Mouse (Mus musculus): ENCODE measurements around the gene Shank2. TPM values are rescaled to one million over a fixed set of nuclear protein-coding genes. Genes with fewer than 3 reads are reported as not detected.
A peak's percentile ranks its signal among the peaks of the same experiment; 100 is the strongest.

Gene Shank2
- polyA plus RNA-seq, 1 experiment from 2014 or later = 3.3 TPM

DNA sequence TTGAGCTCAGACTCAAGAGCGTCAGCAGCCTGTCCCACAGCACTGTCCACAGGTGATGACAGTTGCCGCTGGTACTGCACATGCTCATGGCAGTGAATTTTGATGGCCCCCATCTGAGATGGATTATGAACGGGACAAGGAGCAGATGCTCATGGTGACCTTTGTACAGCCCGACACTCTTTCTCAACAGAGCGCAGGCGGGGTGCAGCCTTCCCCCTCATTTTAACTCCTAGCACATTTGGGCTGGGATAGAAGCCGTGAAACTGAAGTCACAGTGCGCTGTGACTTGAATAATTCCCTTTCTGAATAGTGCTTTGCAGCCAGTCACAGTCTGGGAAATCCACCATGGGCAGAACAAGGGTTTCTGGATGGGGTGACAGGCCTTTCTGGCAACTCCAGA, 152.0 kb downstream of the Shank2 start:
- H3K4me2 ChIP-seq (replicated peaks) = no peak overlapping the region
- WGBS = 46% methylated on average over 8 of the region's 8 CpGs
- peaks cover 7% of the 10 kb centered on the region for H3K4me1 ChIP-seq
- H3K9ac ChIP-seq = no peak overlapping the region
- no peak for ATAC-seq (ENCODE audit: low FRiP score, low read depth)
- H3K27me3 ChIP-seq (replicated peaks) = no peaks in the 10 kb centered on the region
- H3K36me3 ChIP-seq = no peaks in the 10 kb centered on the region
- no peak overlapping the region for H3K27ac ChIP-seq
- H3K9me3 ChIP-seq = no peaks in the 10 kb centered on the region
- H3K4me3 ChIP-seq = no peak overlapping the region

DNA sequence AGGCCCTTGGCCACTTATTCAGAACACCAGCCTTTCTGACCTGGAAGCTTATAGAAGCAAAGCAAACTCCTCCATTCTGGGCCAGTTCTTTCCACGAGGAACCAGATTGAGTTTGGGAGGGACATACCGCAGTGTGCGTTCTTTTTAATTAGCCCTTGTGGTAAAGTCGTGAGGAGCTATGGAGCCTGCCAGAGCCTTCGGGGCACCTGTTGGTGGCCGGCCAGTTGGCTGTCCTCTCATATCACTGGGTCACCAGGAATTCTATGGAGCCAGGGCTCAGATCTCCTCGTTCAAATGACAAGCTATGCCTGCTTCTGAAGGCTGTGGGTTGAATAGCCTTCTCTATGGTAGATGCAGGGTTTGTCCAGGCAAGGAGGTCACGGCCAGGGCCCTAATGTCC, 156.2 kb downstream of the Shank2 start:
- Histone ChIP-seq H3K9ac (no peak overlapping the region), H3K9me3 (no peaks in the 10 kb centered on the region), H3K4me3 (no peak overlapping the region), H3K36me3 (no peaks in the 10 kb centered on the region), H3K27ac (no peak overlapping the region), H3K4me1 (peaks cover 17% of the 10 kb centered on the region), H3K4me2 (replicated peaks) (no peak overlapping the region), H3K27me3 (replicated peaks) (no peaks in the 10 kb centered on the region)
- WGBS = 90% methylated on average over 8 of the region's 8 CpGs
- no peak for ATAC-seq (ENCODE audit: low FRiP score, low read depth)

DNA sequence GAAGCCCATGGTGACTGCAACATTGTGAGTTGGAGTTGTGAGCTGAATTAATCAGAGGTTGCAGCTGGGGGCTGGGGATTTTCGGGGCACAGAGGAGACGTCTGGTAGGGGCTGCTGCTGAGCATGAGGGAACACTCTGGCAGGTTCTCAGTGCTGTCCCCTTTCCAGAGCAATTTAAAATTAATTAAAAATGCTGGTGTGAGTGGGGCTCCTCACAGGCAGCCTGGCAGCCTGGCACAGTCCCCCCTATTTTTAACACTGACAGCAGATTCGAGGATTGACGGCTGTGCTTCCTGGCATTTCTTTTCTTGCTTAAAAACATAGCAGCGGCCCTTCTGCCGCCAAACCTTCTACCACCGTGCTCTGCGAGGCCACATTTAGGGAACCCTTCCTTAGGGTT, 157.8 kb downstream of the Shank2 start:
- H3K9ac ChIP-seq = no peak overlapping the region
- H3K36me3 ChIP-seq = no peaks in the 10 kb centered on the region
- H3K27ac ChIP-seq = no peak overlapping the region
- H3K4me1 ChIP-seq = 0 out of 2 replicates have a peak, but pooled peaks cover 9% of the 10 kb centered on the region
- H3K4me3 ChIP-seq = no peak overlapping the region
- H3K9me3 ChIP-seq = no peaks in the 10 kb centered on the region
- ATAC-seq (ENCODE audit: low FRiP score, low read depth) = no peak
- no peak overlapping the region for H3K4me2 ChIP-seq (replicated peaks)
- H3K27me3 ChIP-seq (replicated peaks) = no peaks in the 10 kb centered on the region
- 79% methylated on average over 8 of the region's 8 CpGs for WGBS

DNA sequence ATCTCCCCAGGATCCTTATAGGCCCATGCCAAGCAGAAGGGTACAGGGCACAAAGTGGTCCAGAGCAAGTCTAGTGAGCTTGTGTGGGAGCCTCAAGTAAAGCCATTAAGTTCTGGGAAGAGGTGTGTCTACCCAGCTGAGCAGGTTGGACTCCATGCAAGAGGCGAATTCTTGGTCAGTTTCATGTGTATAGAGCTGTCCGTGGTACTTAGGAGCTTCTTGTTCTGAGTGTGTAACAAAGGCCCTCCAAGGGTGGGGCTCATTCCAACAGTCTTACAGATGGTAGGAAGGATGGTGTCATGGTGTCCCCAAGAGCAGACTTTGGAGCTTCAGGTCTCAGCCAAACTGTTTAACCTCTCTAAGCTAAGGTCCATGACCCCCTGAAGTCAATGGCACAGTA, 158.3 kb downstream of the Shank2 start:
- ATAC-seq (ENCODE audit: low FRiP score, low read depth) = no peak
- H3K4me1 ChIP-seq = 0 out of 2 replicates have a peak, but pooled peaks cover 9% of the 10 kb centered on the region

DNA sequence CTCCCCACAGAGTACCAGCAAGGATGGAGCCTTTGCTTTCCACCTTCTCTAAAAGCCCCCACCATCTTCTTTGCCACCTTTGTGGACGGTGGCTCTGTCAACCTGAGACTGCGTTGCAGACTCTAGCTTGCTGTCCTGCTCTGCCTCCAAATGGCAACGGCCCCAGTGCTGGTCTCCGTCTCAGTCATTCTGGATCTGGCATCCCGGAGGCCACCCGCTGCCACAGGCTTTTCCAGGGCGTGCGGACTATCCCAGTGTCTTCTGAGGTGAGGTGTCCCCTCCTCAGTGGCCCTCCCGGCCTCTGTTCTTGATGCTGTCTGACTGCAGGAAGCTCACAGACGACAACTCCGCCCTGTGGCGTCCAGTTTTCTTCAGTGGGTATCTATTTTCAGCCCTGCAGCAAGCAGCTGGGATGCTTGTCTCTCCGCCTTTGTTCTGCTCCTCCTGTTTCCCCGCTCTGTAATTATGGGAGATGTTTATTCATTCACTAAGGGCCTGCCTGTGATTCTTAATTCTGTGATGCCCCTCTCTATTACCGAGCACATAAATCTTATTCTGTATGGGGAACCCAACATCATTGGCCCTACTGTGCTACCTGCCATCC, 159.0 kb downstream of the Shank2 start:
- no peak overlapping the region for H3K27ac ChIP-seq
- H3K4me1 ChIP-seq = 0 out of 2 replicates have a peak, but pooled peaks cover 9% of the 10 kb centered on the region
- no peaks in the 10 kb centered on the region for H3K9me3 ChIP-seq
- no peak overlapping the region for H3K9ac ChIP-seq
- H3K4me2 ChIP-seq (replicated peaks) = no peak overlapping the region
- H3K36me3 ChIP-seq = no peaks in the 10 kb centered on the region
- H3K27me3 ChIP-seq (replicated peaks) = no peaks in the 10 kb centered on the region
- ATAC-seq (ENCODE audit: low FRiP score, low read depth) = no peak
- WGBS = 80% methylated on average over 15 of the region's 15 CpGs
- no peak overlapping the region for H3K4me3 ChIP-seq

More for the DNA sequence above, 158.3 kb downstream of the Shank2 start:
- Histone ChIP-seq H3K27me3 (replicated peaks) (no peaks in the 10 kb centered on the region), H3K9ac (no peak overlapping the region), H3K4me2 (replicated peaks) (no peak overlapping the region), H3K27ac (no peak overlapping the region), H3K9me3 (no peaks in the 10 kb centered on the region), H3K36me3 (no peaks in the 10 kb centered on the region), H3K4me3 (no peak overlapping the region)
- WGBS = 77% methylated on average over 2 of the region's 2 CpGs

DNA sequence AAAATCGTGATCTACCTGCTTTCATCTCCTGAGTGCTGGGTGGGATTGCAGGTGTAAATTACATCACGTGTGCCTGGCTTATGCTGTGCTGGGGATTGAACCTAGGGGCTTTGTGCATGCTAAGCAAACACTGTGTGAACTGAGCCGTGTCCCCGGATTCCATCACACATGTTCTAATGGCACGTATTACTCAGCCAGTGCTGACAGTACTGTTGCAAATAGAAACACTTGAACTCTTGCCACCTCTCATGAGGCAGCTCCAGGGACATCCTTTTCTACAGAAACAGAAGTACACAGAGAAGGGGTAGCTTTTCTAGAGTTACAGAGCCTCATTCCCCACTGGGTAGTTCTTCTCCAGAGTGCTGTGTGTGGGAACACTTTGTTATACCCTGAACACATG, 168.5 kb downstream of the Shank2 start:
- Histone ChIP-seq H3K4me3 (no peak overlapping the region), H3K9ac (no peak overlapping the region), H3K4me2 (replicated peaks) (no peak overlapping the region), H3K4me1 (peaks cover 6% of the 10 kb centered on the region), H3K36me3 (no peaks in the 10 kb centered on the region), H3K27ac (no peak overlapping the region), H3K27me3 (replicated peaks) (no peaks in the 10 kb centered on the region), H3K9me3 (no peaks in the 10 kb centered on the region)
- 84% methylated on average over 5 of the region's 5 CpGs for WGBS
- no peak for ATAC-seq (ENCODE audit: low FRiP score, low read depth)

DNA sequence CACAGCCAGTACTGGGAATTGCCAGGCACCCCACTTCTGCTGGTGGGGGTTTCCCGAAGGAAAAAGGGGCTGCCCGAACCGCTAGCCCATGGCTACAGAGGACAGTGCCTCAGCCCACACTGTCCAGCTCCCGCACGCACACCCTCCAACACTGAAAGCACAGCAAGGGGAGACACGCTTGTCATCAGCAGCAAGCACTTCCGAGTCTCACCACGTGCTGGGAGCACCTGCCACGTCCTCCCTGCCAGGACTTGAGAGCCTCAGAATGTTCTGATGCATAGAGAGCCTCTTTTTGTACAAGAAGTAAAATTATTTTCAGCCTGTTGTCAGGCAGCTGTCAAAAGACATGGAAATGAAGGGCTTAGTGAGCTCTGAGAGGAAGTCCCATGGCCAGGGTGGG, 169.0 kb downstream of the Shank2 start:
- H3K4me3 ChIP-seq = no peak overlapping the region
- H3K27me3 ChIP-seq (replicated peaks) = no peaks in the 10 kb centered on the region
- 84% methylated on average over 9 of the region's 9 CpGs for WGBS
- H3K4me1 ChIP-seq = peaks cover 9% of the 10 kb centered on the region
- no peaks in the 10 kb centered on the region for H3K9me3 ChIP-seq
- H3K4me2 ChIP-seq (replicated peaks) = no peak overlapping the region
- H3K9ac ChIP-seq = no peak overlapping the region
- H3K36me3 ChIP-seq = no peaks in the 10 kb centered on the region
- no peak for ATAC-seq (ENCODE audit: low FRiP score, low read depth)
- H3K27ac ChIP-seq = no peak overlapping the region

DNA sequence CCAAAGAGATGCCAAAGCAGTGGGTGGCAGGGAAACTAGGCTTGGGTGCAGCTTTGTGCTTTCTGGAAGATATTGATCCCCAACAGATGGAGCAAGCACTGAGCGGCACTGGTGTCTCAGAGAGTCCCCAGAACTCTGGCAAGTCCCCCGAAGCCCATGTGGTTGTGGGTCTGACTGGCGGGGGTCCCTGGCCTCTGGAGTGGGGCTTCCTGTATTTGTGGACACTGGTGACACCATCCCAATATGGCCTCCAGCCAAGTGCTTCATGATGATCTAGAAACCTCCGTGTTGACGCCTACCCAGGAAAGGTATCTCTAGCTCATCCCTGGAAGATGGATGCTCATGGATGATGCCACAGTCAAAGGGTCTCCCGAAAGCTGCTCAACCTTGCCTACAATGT, 172.1 kb downstream of the Shank2 start:
- Histone ChIP-seq H3K27ac (no peak overlapping the region), H3K4me1 (peaks cover 16% of the 10 kb centered on the region), H3K4me2 (replicated peaks) (no peak overlapping the region), H3K4me3 (no peak overlapping the region), H3K9ac (no peak overlapping the region), H3K27me3 (replicated peaks) (peaks cover 4% of the 10 kb centered on the region; the same call in 1 of the 2 replicates), H3K36me3 (no peaks in the 10 kb centered on the region), H3K9me3 (no peaks in the 10 kb centered on the region)
- 92% methylated on average over 6 of the region's 6 CpGs for WGBS
- no peak for ATAC-seq (ENCODE audit: low FRiP score, low read depth)

DNA sequence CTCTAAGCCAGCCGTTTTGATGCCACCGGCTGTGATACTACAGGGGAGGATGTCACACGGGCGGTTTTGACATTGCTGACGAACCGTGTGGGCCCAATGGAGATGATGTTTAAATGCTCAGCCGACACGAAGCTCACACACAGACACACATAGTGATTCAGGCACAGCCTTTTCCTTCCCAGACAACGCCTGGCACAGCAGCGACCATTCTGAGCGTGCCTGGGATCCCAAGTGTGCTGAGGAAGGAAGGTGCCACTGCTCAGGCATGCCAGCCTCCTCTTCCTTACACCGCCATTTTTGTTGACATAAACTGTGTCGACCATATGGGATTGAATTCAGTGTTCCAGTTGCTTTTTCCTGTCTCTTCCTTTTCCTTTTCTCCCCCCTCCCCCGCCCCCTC, 172.6 kb downstream of the Shank2 start:
- Histone ChIP-seq H3K4me1 (peaks cover 16% of the 10 kb centered on the region), H3K4me3 (no peak overlapping the region), H3K27me3 (replicated peaks) (peaks cover 4% of the 10 kb centered on the region; the same call in 1 of the 2 replicates), H3K27ac (no peak overlapping the region), H3K9ac (no peak overlapping the region), H3K9me3 (no peaks in the 10 kb centered on the region), H3K4me2 (replicated peaks) (0 out of 2 replicates have a peak overlapping the region, but pooled peaks have one; percentile 73), H3K36me3 (no peaks in the 10 kb centered on the region)
- ATAC-seq (ENCODE audit: low FRiP score, low read depth) = no peak
- 85% methylated on average over 14 of the region's 14 CpGs for WGBS

DNA sequence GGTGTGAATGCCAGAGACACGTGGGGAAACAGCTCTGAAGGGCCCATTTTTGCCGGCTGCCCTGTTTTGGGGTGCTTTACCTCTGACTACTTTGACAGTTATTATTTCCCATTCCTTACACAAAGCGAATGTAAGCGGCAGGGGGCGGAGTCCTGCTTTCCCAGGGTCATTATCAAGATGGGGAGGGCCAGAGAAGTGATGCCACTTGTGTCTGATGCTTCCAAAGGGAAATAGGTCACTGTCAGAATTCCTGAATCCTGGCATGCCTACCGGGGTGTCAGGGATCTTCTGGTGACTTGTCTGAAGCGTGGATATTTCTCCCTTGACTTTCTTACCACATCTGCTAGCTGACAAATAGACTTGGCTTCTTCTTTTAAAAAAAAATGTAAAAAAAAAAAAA, 173.3 kb downstream of the Shank2 start:
- H3K27me3 ChIP-seq (replicated peaks) = peaks cover 9% of the 10 kb centered on the region
- ATAC-seq (ENCODE audit: low FRiP score, low read depth) = no peak
- H3K9ac ChIP-seq = no peak overlapping the region
- WGBS = 31% methylated on average over 7 of the region's 7 CpGs
- H3K4me2 ChIP-seq (replicated peaks) = peak overlapping the region; percentile 73
- no peaks in the 10 kb centered on the region for H3K9me3 ChIP-seq
- no peak overlapping the region; the same call in 1 of the 2 replicates for H3K4me3 ChIP-seq
- peaks cover 16% of the 10 kb centered on the region for H3K4me1 ChIP-seq
- no peak overlapping the region for H3K27ac ChIP-seq
- H3K36me3 ChIP-seq = no peaks in the 10 kb centered on the region

DNA sequence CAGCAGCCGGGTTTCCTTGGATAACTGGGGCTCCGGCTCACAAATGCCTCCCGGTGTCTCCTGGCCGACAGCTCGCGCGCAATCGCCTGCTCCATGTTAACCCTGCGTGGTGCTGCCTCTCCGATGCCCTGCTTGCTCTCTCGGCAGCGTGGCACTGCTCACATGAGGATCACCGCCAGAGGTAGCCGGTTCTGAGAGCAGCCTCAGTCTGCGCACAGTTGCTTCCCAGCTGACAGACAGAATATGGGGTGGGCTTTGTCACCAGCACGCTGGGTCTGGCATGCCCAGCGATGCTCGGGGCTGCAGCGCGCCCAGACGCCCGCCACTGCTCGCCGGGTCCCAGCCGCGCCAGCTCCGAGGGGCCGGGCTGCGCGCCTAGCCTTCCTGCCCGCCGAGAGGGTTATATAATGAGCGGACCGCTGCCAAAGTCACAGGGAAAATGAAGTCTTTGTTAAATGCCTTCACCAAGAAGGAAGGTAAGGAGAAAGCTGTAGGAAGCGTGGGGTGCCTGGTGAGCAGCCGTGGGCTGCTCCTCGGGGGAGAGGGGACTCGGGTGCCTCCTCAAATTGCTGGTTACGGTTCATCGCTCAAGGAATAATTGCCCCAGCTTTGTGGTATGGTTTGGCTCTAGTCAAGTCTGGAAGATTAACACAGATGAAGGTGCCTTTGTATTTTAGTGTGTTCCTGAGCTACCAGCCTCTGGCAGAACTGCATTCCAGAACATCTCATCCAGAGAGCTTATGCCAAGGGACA, 173.9 kb downstream of the Shank2 start:
- Histone ChIP-seq H3K36me3 (no peaks in the 10 kb centered on the region), H3K4me3 (peak overlapping the region; percentile 33), H3K4me2 (replicated peaks) (peak overlapping the region; percentile 73), H3K9me3 (no peaks in the 10 kb centered on the region), H3K4me1 (peaks cover 16% of the 10 kb centered on the region), H3K27me3 (replicated peaks) (peaks cover 9% of the 10 kb centered on the region), H3K27ac (peak overlapping the region; percentile 53), H3K9ac (peak overlapping the region; percentile 65)
- ATAC-seq (ENCODE audit: low FRiP score, low read depth) = peak; percentile 67
- WGBS = 2% methylated on average over 40 of the region's 40 CpGs

DNA sequence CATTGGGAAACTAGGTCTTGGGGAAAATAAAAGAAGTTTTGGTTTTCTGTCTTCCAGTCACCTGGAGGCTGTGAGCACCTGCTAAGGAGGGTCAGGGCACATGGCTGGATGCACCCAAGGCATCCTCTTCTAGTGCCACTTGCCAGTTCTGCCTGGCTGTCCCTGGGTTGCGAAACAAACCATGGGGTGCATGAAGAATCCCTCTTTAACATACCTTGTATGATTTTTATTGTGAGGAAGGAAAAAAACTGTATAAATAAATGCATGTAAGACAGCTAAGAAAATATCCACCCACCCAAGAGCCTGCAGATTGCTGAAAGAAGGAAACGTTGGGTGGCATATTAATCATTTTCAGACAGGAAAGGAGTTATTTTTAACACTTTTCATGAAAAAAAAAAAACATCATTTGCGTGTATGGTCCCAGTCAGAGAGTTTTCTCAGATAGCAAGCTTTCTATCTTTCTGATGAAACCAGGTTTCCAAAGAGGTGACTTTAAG, 174.6 kb downstream of the Shank2 start:
- H3K9ac ChIP-seq = no peak overlapping the region
- no peaks in the 10 kb centered on the region for H3K9me3 ChIP-seq
- no peak for ATAC-seq (ENCODE audit: low FRiP score, low read depth)
- peaks cover 16% of the 10 kb centered on the region for H3K4me1 ChIP-seq
- H3K27ac ChIP-seq = no peak overlapping the region
- H3K36me3 ChIP-seq = no peaks in the 10 kb centered on the region
- H3K27me3 ChIP-seq (replicated peaks) = peaks cover 9% of the 10 kb centered on the region
- peak overlapping the region; percentile 33 for H3K4me3 ChIP-seq
- WGBS = 76% methylated on average over 3 of the region's 3 CpGs
- peak overlapping the region; percentile 73 for H3K4me2 ChIP-seq (replicated peaks)
